Comparison of ENCODE assay signal across 8 mouse cellular contexts in the genomic region with DNA sequence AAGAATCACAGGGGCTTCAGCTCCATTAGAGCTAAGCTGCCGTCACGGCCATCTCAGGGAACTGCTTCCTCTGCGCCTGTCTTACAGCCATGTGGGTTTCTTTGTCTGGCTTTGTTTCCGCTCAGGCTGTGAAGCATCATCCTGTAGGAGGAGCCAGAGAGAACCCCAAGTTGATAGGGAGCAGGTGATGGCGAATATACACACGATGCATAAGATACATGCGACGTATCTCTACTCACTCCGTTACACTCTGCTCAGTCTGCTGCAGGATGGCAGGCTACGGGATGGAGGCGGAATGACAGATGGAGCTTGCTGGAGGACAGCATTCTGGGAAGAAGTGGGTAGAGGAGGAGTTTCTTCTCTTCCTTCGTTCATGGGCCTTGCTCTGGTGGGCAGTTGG. TPM values are rescaled to one million over a fixed set of nuclear protein-coding genes. Genes with fewer than 3 reads are reported as not detected.
DNase-seq lines count a peak whose midpoint lies in the region; ATAC-seq and TF ChIP-seq lines count a peak whose summit lies in the region.

No protein-coding gene starts in this region.

- H3K9me3 ChIP-seq in lung, postnatal 0 days (ENCODE audit: low read length) = no peaks in the 10 kb centered on the region
- no peaks in the 10 kb centered on the region for H3K9me3 ChIP-seq in embryonic facial prominence, embryonic 10.5 days

- no peaks in the 10 kb centered on the region for H3K4me1 ChIP-seq in lung, postnatal 0 days (ENCODE audit: insufficient read depth, low read depth, low read length)
- H3K4me1 ChIP-seq in embryonic facial prominence, embryonic 10.5 days = peaks cover 14% of the 10 kb centered on the region

- ATAC-seq in lung, postnatal 0 days = no peak
- ATAC-seq in monocyte, adult 5-6 weeks (replicated peaks; ENCODE audit: insufficient number of reproducible peaks, low FRiP score, low TSS enrichment, poor library complexity, severe bottlenecking) = no peak

- intact Hi-C loops in left cerebral cortex, postnatal 14 days (cut with DNase I) = loop anchor here (10.0 kb wide), 1 partner anchor 81 kb away; no protein-coding TSS in a partner anchor

- no peak overlapping the region for H3K27ac ChIP-seq in lung, postnatal 0 days (ENCODE audit: low read length)
- peak overlapping the region; percentile 62 for H3K27ac ChIP-seq in embryonic facial prominence, embryonic 10.5 days (replicated peaks)

- H3K4me2 ChIP-seq in lung, postnatal 0 days (replicated peaks; ENCODE audit: low read depth, low read length) = no peak overlapping the region

- TF ChIP-seq CTCF in lung, postnatal 0 days (IDR thresholded peaks at IDR 0.05) = 0 out of 2 replicates have a peak, but pooled peaks have one; percentile 18

- no peaks in the 10 kb centered on the region for H3K27me3 ChIP-seq in lung, postnatal 0 days (replicated peaks; ENCODE audit: insufficient read depth, low read length)
- no peaks in the 10 kb centered on the region for H3K27me3 ChIP-seq in embryonic facial prominence, embryonic 10.5 days (replicated peaks; ENCODE audit: low read depth, poor library complexity, severe bottlenecking)

- DNase-seq in lung, postnatal 0 days (ENCODE audit: low spot score) = no peak
- DNase-seq in lung, postnatal 25 days (ENCODE audit: low spot score) = no peak
- DNase-seq in embryonic facial prominence, embryonic 10.5 days (ENCODE audit: low spot score) = no peak
- peak; percentile 59 to 80 for DNase-seq in left cerebral cortex, postnatal 14 days (ENCODE audit: low spot score in 2 of 2)
- DNase-seq in thymus, postnatal 0 days (ENCODE audit: low spot score) = peak; percentile 61
- DNase-seq in adrenal gland, postnatal 36 days = no peak
- no peak for DNase-seq in urinary bladder, postnatal 14 days (ENCODE audit: low spot score)

- no peak overlapping the region for H3K4me3 ChIP-seq in lung, postnatal 0 days (ENCODE audit: low read depth, low read length)
- H3K4me3 ChIP-seq in embryonic facial prominence, embryonic 10.5 days = no peak overlapping the region

- WGBS in lung, postnatal 0 days = 73% methylated on average over 12 of the region's 12 CpGs
- WGBS in embryonic facial prominence, embryonic 10.5 days = 85% methylated on average over 12 of the region's 12 CpGs

- TF ChIP-seq EP300 in lung, postnatal 0 days (IDR thresholded peaks at IDR 0.05) = no peak

- no peak overlapping the region for H3K9ac ChIP-seq in lung, postnatal 0 days (replicated peaks; ENCODE audit: low read depth)

- H3K36me3 ChIP-seq in lung, postnatal 0 days (ENCODE audit: insufficient read depth, low read length) = no peaks in the 10 kb centered on the region
- H3K36me3 ChIP-seq in embryonic facial prominence, embryonic 10.5 days (replicated peaks) = no peaks in the 10 kb centered on the region

RNA-seq across cellular contexts. Expression of gene Zfp706, which starts 37.9 kb away (rescaled TPM):
- polyA plus RNA-seq in lung, postnatal 0 days (2015; fragmentation: Nextera tagmentation; extraction: Ambion mirVana) = 428 and 445 TPM in 2 replicates
- 494 and 511 TPM in 2 replicates for polyA plus RNA-seq in embryonic facial prominence, embryonic 10.5 days (2016; fragmentation: Nextera tagmentation; extraction: Ambion mirVana)
- 100 to 1,000 TPM; 210 to 244 TPM for total RNA-seq in left cerebral cortex, postnatal 14 days (2021)
- 596 and 599 TPM in 2 replicates for polyA plus RNA-seq in thymus, postnatal 0 days (2015; fragmentation: Nextera tagmentation; extraction: Ambion mirVana)
- total RNA-seq in monocyte, adult 5-6 weeks (2017) = 64.0 to 120 TPM (median 90.5 TPM) in 3 replicates
- 100 to 1,000 TPM; 203 to 216 TPM for total RNA-seq in adrenal gland, postnatal 36 days (2021)

Comparison
In these comparisons a context has a peak if more than half of its experiments do, and no peak if none do; other contexts are left out.
1. DNase-seq: peak in left cerebral cortex, postnatal 14 days (2 of 2) and thymus, postnatal 0 days (single experiment); none in lung, postnatal 0 days (single experiment), lung, postnatal 25 days (single experiment), embryonic facial prominence, embryonic 10.5 days (single experiment), adrenal gland, postnatal 36 days (0 of 2) and urinary bladder, postnatal 14 days (single experiment).